ENCODE assay signal across 22 mouse cellular contexts in genomic region chr11:50207344-50207743, GRCm38 (mm10). TPM values are rescaled to one million over a fixed set of nuclear protein-coding genes. Genes with fewer than 3 reads are reported as not detected.
A peak's percentile ranks its signal among the peaks of the same experiment; 100 is the strongest.
DNase-seq lines count a peak whose midpoint lies in the region; ATAC-seq and TF ChIP-seq lines count a peak whose summit lies in the region.
"Had no signal": no experiment of that assay in that cellular context is flagged by ENCODE, and none has a peak within 500 bp of the region (broad histone marks: within the 10 kb centered on the region; RNA-seq: fewer than 3 reads in every experiment).

No protein-coding gene starts in this region.

- no peak for ATAC-seq in cerebellum, adult (ENCODE audit: insufficient number of reproducible peaks, low FRiP score, low TSS enrichment)
- ATAC-seq in liver, embryonic 13.5 days (ENCODE audit: low read depth) = no peak
- no peak for ATAC-seq in forebrain, embryonic 15.5 days (replicated peaks)
- ATAC-seq: forebrain, embryonic 16.5 days; hindbrain, embryonic 16.5 days; intestine, embryonic 15.5 days had no signal

- peak; percentile 23; the same call in 1 of the 2 replicates for TF ChIP-seq POLR2A in bone marrow, adult 2 months (IDR thresholded peaks at IDR 0.05; ENCODE audit: borderline replicate concordance, control insufficient read depth, low read depth, low read length)

- WGBS in liver, embryonic 13.5 days (ENCODE audit: insufficient replicate concordance) = 93% methylated on average over 14 of the region's 14 CpGs
- WGBS in bone marrow, adult 2 months = 94% methylated on average over 14 of the region's 14 CpGs
- WGBS in forebrain, embryonic 15.5 days = 96% methylated on average over 14 of the region's 14 CpGs

- no peak for TF ChIP-seq CTCF in bone marrow, adult 2 months (IDR thresholded peaks at IDR 0.05; ENCODE audit: control insufficient read depth, insufficient read depth, low read length)

- H3K4me3 ChIP-seq in liver, embryonic 13.5 days (replicated peaks) = no peak overlapping the region
- H3K4me3 ChIP-seq in bone marrow, adult 2 months (replicated peaks; ENCODE audit: control insufficient read depth, low read depth, low read length) = no peak overlapping the region
- no peak overlapping the region for H3K4me3 ChIP-seq in forebrain, embryonic 15.5 days
- H3K4me3 ChIP-seq: embryonic facial prominence, embryonic 10.5 days; embryonic facial prominence, embryonic 13.5 days; forebrain, embryonic 12.5 days; hindbrain, embryonic 13.5 days; intestine, embryonic 15.5 days had no signal

- H3K36me3 ChIP-seq in liver, embryonic 13.5 days = peaks cover 59% of the 10 kb centered on the region
- H3K36me3 ChIP-seq in forebrain, embryonic 15.5 days = peaks cover 50% of the 10 kb centered on the region

- no peak overlapping the region for H3K27ac ChIP-seq in liver, embryonic 13.5 days
- no peak overlapping the region for H3K27ac ChIP-seq in bone marrow, adult 2 months (ENCODE audit: control insufficient read depth, insufficient read depth, low read depth, low read length, poor library complexity)
- H3K27ac ChIP-seq in forebrain, embryonic 15.5 days (replicated peaks) = no peak overlapping the region
- H3K27ac ChIP-seq: embryonic facial prominence, embryonic 10.5 days; embryonic facial prominence, embryonic 13.5 days; forebrain, embryonic 12.5 days; hindbrain, embryonic 13.5 days; intestine, embryonic 15.5 days had no signal

- H3K4me1 ChIP-seq in liver, embryonic 13.5 days (replicated peaks) = peaks cover 69% of the 10 kb centered on the region
- no peaks in the 10 kb centered on the region for H3K4me1 ChIP-seq in bone marrow, adult 2 months (ENCODE audit: control insufficient read depth, insufficient read depth, low read length)
- H3K4me1 ChIP-seq in forebrain, embryonic 15.5 days = peaks cover 20% of the 10 kb centered on the region

- H3K9ac ChIP-seq in liver, embryonic 13.5 days = no peak overlapping the region
- H3K9ac ChIP-seq in forebrain, embryonic 15.5 days (replicated peaks) = no peak overlapping the region
- H3K9ac ChIP-seq: embryonic facial prominence, embryonic 13.5 days; forebrain, embryonic 12.5 days; hindbrain, embryonic 13.5 days; intestine, embryonic 15.5 days had no signal

- H3K4me2 ChIP-seq in liver, embryonic 13.5 days = 0 out of 2 replicates have a peak overlapping the region, but pooled peaks have one; percentile 6
- no peak overlapping the region for H3K4me2 ChIP-seq in forebrain, embryonic 15.5 days (replicated peaks)
- H3K4me2 ChIP-seq: embryonic facial prominence, embryonic 13.5 days; forebrain, embryonic 12.5 days; hindbrain, embryonic 13.5 days; intestine, embryonic 15.5 days had no signal

- H3K27me3 ChIP-seq in liver, embryonic 13.5 days = no peaks in the 10 kb centered on the region
- H3K27me3 ChIP-seq in forebrain, embryonic 15.5 days = no peaks in the 10 kb centered on the region
- H3K27me3 ChIP-seq: embryonic facial prominence, embryonic 13.5 days; forebrain, embryonic 12.5 days; hindbrain, embryonic 13.5 days; intestine, embryonic 15.5 days had no signal

- H3K9me3 ChIP-seq in liver, embryonic 13.5 days (replicated peaks) = no peaks in the 10 kb centered on the region
- H3K9me3 ChIP-seq in forebrain, embryonic 15.5 days = no peaks in the 10 kb centered on the region
- H3K9me3 ChIP-seq: embryonic facial prominence, embryonic 10.5 days; embryonic facial prominence, embryonic 13.5 days; forebrain, embryonic 12.5 days; hindbrain, embryonic 13.5 days; intestine, embryonic 15.5 days had no signal

- peak; percentile 40 for DNase-seq in cerebellum, adult 11-12 months
- DNase-seq in liver, embryonic 13.5 days = no peak
- DNase-seq in liver = no peak
- DNase-seq: adrenal gland, adult 2 months; adrenal gland, postnatal 14 days; cerebellum, adult 2 months; cerebellum, adult 9-11 months; cerebellum, postnatal 25 days; gastrocnemius, postnatal 25 days; heart, adult 18-20 months; kidney, adult 18-20 months had no signal

RNA-seq across cellular contexts. Expression of gene Sqstm1, which starts 3.3 kb away (rescaled TPM):
- 132 and 133 TPM in 2 replicates for polyA plus RNA-seq in liver, embryonic 13.5 days (2015; fragmentation: Nextera tagmentation; extraction: Ambion mirVana)
- polyA plus RNA-seq in bone marrow, adult 2 months (2011; ENCODE audit: insufficient read depth, insufficient read length, low replicate concordance, missing spikeins) = 172 TPM in 2 replicates
- polyA plus RNA-seq in forebrain, embryonic 15.5 days (2015; fragmentation: Nextera tagmentation; extraction: Ambion mirVana) = 285 and 303 TPM in 2 replicates

RNA-seq across cellular contexts. Expression of gene Mgat4b, which starts 3.3 kb away (rescaled TPM):
- 11.4 and 12.1 TPM in 2 replicates for polyA plus RNA-seq in liver, embryonic 13.5 days (2015; fragmentation: Nextera tagmentation; extraction: Ambion mirVana)
- 15.7 and 20.7 TPM in 2 replicates for polyA plus RNA-seq in bone marrow, adult 2 months (2011; ENCODE audit: insufficient read depth, insufficient read length, low replicate concordance, missing spikeins)
- 40.3 and 46.3 TPM in 2 replicates for polyA plus RNA-seq in forebrain, embryonic 15.5 days (2015; fragmentation: Nextera tagmentation; extraction: Ambion mirVana)

RNA-seq across cellular contexts. Expression of gene Ltc4s, which starts 31.1 kb away (rescaled TPM):
- polyA plus RNA-seq in liver, embryonic 13.5 days (2015; fragmentation: Nextera tagmentation; extraction: Ambion mirVana) = 0.49 and 0.99 TPM in 2 replicates
- 3.9 and 6.7 TPM in 2 replicates for polyA plus RNA-seq in bone marrow, adult 2 months (2011; ENCODE audit: insufficient read depth, insufficient read length, low replicate concordance, missing spikeins)
- 2.4 and 3.1 TPM in 2 replicates for polyA plus RNA-seq in forebrain, embryonic 15.5 days (2015; fragmentation: Nextera tagmentation; extraction: Ambion mirVana)
- polyA plus RNA-seq: erythroblast, embryonic 14.5 days had no signal

RNA-seq across cellular contexts. Expression of gene Mrnip, which starts 33.1 kb away (rescaled TPM):
- polyA plus RNA-seq in liver, embryonic 13.5 days (2015; fragmentation: Nextera tagmentation; extraction: Ambion mirVana) = 8.1 and 8.5 TPM in 2 replicates
- polyA plus RNA-seq in bone marrow, adult 2 months (2011; ENCODE audit: insufficient read depth, insufficient read length, low replicate concordance, missing spikeins) = 5.2 and 6.2 TPM in 2 replicates
- 28.6 and 31.9 TPM in 2 replicates for polyA plus RNA-seq in forebrain, embryonic 15.5 days (2015; fragmentation: Nextera tagmentation; extraction: Ambion mirVana)
